Comparison of ENCODE assay signal across 7 mouse cellular contexts in the genomic region with DNA sequence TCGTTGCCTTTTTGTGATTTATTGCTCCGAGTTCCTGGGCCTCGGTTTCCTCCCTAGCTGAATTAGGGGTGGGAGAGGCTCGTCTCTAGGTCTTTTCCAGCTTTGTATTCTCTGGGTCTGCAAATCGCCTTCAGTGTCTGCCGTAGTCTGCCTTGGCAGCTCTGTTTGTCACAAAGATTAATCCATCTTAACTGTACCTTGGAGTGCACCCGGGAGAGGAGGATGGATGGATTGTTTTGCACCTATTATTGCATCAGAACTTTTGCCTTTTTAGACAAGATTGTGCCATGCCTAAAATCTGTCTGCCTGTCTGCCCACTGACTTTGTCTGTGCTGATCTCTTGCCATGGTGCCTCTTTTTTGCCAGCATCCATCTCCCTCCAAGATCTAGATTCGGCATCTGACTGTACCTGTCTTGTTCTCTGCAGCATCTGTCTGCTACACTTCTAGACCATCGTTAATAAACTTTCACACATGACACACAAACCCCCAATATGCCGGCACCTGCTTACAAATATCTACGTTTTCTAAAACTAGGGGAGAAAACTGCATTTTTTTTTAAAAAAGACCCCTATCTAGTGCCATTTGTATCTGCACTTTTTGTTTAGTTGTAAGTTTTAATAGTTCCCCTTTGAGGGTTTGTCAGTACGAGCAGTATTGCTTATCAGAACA.
DNase-seq lines count a peak whose midpoint lies in the region; ATAC-seq and TF ChIP-seq lines count a peak whose summit lies in the region.

No protein-coding gene starts in this region.

- H3K9ac ChIP-seq in embryonic facial prominence, embryonic 11.5 days (replicated peaks; ENCODE audit: low read length): no peak overlapping the region
- peak overlapping the region; percentile 82 for H3K9ac ChIP-seq in midbrain, postnatal 0 days (replicated peaks; ENCODE audit: low read length, poor library complexity, severe bottlenecking)

- TF ChIP-seq CTCF in layer of hippocampus, adult 2 months (conservative IDR thresholded peaks at IDR 0.05): no peak
- TF ChIP-seq CTCF in midbrain, postnatal 0 days (IDR thresholded peaks at IDR 0.05): no peak

- 54% methylated on average over 12 of the region's 12 CpGs for WGBS in embryonic facial prominence, embryonic 11.5 days
- 57% methylated on average over 12 of the region's 12 CpGs for WGBS in hindbrain, embryonic 10.5 days
- WGBS in midbrain, postnatal 0 days: 19% methylated on average over 12 of the region's 12 CpGs

- DNase-seq in layer of hippocampus, adult 2 months (ENCODE audit: low spot score in 2 of 2): peak in 1 of 2 experiments; percentile 21
- no peak for DNase-seq in layer of hippocampus, adult 9-10 months (ENCODE audit: low spot score)
- no peak for DNase-seq in embryonic facial prominence, embryonic 11.5 days (ENCODE audit: low spot score)
- DNase-seq in hindbrain, embryonic 10.5 days (ENCODE audit: low spot score): no peak
- DNase-seq in midbrain, postnatal 0 days (ENCODE audit: low spot score): no peak
- DNase-seq in thymus, postnatal 4 days: no peak

- peak; percentile 5; the same call in 1 of the 2 replicates for ATAC-seq in embryonic facial prominence, embryonic 11.5 days (replicated peaks; ENCODE audit: insufficient number of reproducible peaks, low FRiP score, low TSS enrichment, low read depth)
- no peak for ATAC-seq in midbrain, postnatal 0 days (ENCODE audit: low FRiP score)
- ATAC-seq in granulocyte monocyte progenitor cell, adult 5-6 weeks (replicated peaks; ENCODE audit: poor library complexity, severe bottlenecking): no peak

- H3K9me3 ChIP-seq in embryonic facial prominence, embryonic 11.5 days (replicated peaks; ENCODE audit: control insufficient read depth, low read length): no peaks in the 10 kb centered on the region
- no peaks in the 10 kb centered on the region for H3K9me3 ChIP-seq in hindbrain, embryonic 10.5 days
- no peaks in the 10 kb centered on the region for H3K9me3 ChIP-seq in midbrain, postnatal 0 days (ENCODE audit: low read length)

- peak overlapping the region; percentile 72 for H3K4me3 ChIP-seq in layer of hippocampus, adult 2 months
- H3K4me3 ChIP-seq in embryonic facial prominence, embryonic 11.5 days (ENCODE audit: low read depth, low read length): no peak overlapping the region
- H3K4me3 ChIP-seq in hindbrain, embryonic 10.5 days: peak overlapping the region; percentile 64
- H3K4me3 ChIP-seq in midbrain, postnatal 0 days (ENCODE audit: low read depth, low read length): peak overlapping the region; percentile 55

- H3K4me1 ChIP-seq in embryonic facial prominence, embryonic 11.5 days (ENCODE audit: control insufficient read depth, insufficient read depth, low read length): no peaks in the 10 kb centered on the region
- H3K4me1 ChIP-seq in hindbrain, embryonic 10.5 days (replicated peaks): peaks cover 46% of the 10 kb centered on the region
- H3K4me1 ChIP-seq in midbrain, postnatal 0 days (ENCODE audit: insufficient read depth, low read length): no peaks in the 10 kb centered on the region

- H3K4me2 ChIP-seq in embryonic facial prominence, embryonic 11.5 days (ENCODE audit: low read depth, low read length): peak overlapping the region; percentile 49
- H3K4me2 ChIP-seq in midbrain, postnatal 0 days (ENCODE audit: low read depth, low read length, poor library complexity, severe bottlenecking): peak overlapping the region; percentile 52

- no peaks in the 10 kb centered on the region for H3K36me3 ChIP-seq in embryonic facial prominence, embryonic 11.5 days (replicated peaks; ENCODE audit: control insufficient read depth, insufficient read depth, low read depth, low read length)
- no peaks in the 10 kb centered on the region for H3K36me3 ChIP-seq in hindbrain, embryonic 10.5 days
- no peaks in the 10 kb centered on the region for H3K36me3 ChIP-seq in midbrain, postnatal 0 days (ENCODE audit: insufficient read depth, low read length)

- H3K27me3 ChIP-seq in embryonic facial prominence, embryonic 11.5 days (ENCODE audit: control insufficient read depth, insufficient read depth, low read length): no peaks in the 10 kb centered on the region
- H3K27me3 ChIP-seq in hindbrain, embryonic 10.5 days (ENCODE audit: insufficient read depth, poor library complexity, severe bottlenecking): peaks cover 3% of the 10 kb centered on the region; the same call in 1 of the 2 replicates
- H3K27me3 ChIP-seq in midbrain, postnatal 0 days (ENCODE audit: insufficient read depth, low read length): no peaks in the 10 kb centered on the region

- H3K27ac ChIP-seq in layer of hippocampus, adult 2 months: peak overlapping the region; percentile 99
- H3K27ac ChIP-seq in embryonic facial prominence, embryonic 11.5 days (replicated peaks; ENCODE audit: low read depth, low read length): no peak overlapping the region
- H3K27ac ChIP-seq in hindbrain, embryonic 10.5 days: peak overlapping the region; percentile 95
- H3K27ac ChIP-seq in midbrain, postnatal 0 days (ENCODE audit: low read depth, low read length): peak overlapping the region; percentile 83
